Mouse (Mus musculus): ENCODE measurements around the gene Cep295nl. TPM values are rescaled to one million over a fixed set of nuclear protein-coding genes. Genes with fewer than 3 reads are reported as not detected.

The Cep295nl gene
- polyA plus RNA-seq, 1 experiment from 2014 or later: 0.15 TPM

GRCm38 (mm10) chr11:118348419-118348818 lies 6.1 kb upstream of the Cep295nl start:
- no peaks in the 10 kb centered on the region for H3K9me3 ChIP-seq (ENCODE audit: control insufficient read depth, low read length)
- H3K27me3 ChIP-seq (replicated peaks; ENCODE audit: control insufficient read depth, insufficient read depth, low read length): no peaks in the 10 kb centered on the region
- no peak overlapping the region for H3K9ac ChIP-seq (ENCODE audit: low read depth, low read length)
- no peak overlapping the region for H3K4me2 ChIP-seq (ENCODE audit: low read length)
- no peak for ATAC-seq
- H3K36me3 ChIP-seq (ENCODE audit: control insufficient read depth, insufficient read depth, low read length): no peaks in the 10 kb centered on the region
- H3K27ac ChIP-seq (ENCODE audit: low read depth, low read length): no peak overlapping the region
- H3K4me1 ChIP-seq (ENCODE audit: control insufficient read depth, insufficient read depth, low read depth, low read length): peaks cover 21% of the 10 kb centered on the region
- WGBS: 76% methylated on average over 3 of the region's 3 CpGs
- no peak overlapping the region for H3K4me3 ChIP-seq (ENCODE audit: low read length)

DNA sequence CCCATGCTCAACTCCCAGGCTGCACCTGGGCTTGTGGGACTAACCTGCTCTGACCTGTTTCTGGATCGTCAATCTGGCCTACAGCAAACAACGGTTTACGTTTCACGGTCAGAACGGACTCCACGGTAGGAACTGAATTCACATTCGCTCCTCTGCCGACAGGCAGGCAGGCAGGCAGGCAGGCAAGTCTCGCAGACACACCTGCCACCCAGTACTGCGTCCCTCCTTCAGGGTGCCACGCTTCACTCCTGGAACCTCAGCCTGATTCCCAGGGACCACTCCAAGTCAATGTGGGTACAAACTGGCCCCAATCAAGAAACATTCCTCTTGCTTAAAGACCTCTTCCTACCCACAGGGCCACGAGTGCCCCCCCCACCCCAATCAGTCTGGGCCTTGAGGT lies 5.6 kb upstream of the Cep295nl start:
- no peaks in the 10 kb centered on the region for H3K27me3 ChIP-seq (replicated peaks; ENCODE audit: control insufficient read depth, insufficient read depth, low read length)
- 90% methylated on average over 12 of the region's 12 CpGs for WGBS

DNA sequence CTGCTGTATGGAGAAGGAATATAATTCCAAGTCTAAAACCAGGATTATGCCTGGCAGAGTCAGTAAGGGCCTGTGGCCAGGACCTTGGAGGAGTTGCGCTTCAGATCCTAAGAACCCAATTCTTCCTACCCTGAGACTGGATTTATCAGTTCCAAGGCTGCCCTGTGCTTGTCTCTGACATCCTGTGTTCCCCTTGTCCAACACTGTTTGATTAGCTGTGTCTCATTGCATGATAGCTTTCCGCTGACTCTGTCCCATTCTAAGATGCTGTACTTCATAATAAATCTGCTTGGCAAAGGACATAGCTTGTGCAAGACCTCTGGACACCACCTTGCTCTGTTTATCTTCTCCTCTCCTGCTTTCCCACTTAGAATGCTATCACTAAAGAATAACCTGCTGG lies 5.1 kb upstream of the Cep295nl start:
- no peak overlapping the region for H3K4me2 ChIP-seq (ENCODE audit: low read length)
- H3K4me1 ChIP-seq (ENCODE audit: control insufficient read depth, insufficient read depth, low read depth, low read length): peaks cover 21% of the 10 kb centered on the region
- WGBS: 96% methylated on average over 2 of the region's 2 CpGs
- no peaks in the 10 kb centered on the region for H3K36me3 ChIP-seq (ENCODE audit: control insufficient read depth, insufficient read depth, low read length)
- H3K27ac ChIP-seq (ENCODE audit: low read depth, low read length): no peak overlapping the region
- no peak for ATAC-seq
- no peaks in the 10 kb centered on the region for H3K9me3 ChIP-seq (ENCODE audit: control insufficient read depth, low read length)
- no peak overlapping the region for H3K4me3 ChIP-seq (ENCODE audit: low read length)
- H3K9ac ChIP-seq (ENCODE audit: low read depth, low read length): no peak overlapping the region
- H3K27me3 ChIP-seq (replicated peaks; ENCODE audit: control insufficient read depth, insufficient read depth, low read length): no peaks in the 10 kb centered on the region

More for the DNA sequence above, 5.6 kb upstream of the Cep295nl start:
- H3K4me1 ChIP-seq (ENCODE audit: control insufficient read depth, insufficient read depth, low read depth, low read length): peaks cover 21% of the 10 kb centered on the region
- no peak for ATAC-seq
- H3K9ac ChIP-seq (ENCODE audit: low read depth, low read length): no peak overlapping the region
- H3K4me3 ChIP-seq (ENCODE audit: low read length): no peak overlapping the region
- H3K4me2 ChIP-seq (ENCODE audit: low read length): no peak overlapping the region
- H3K9me3 ChIP-seq (ENCODE audit: control insufficient read depth, low read length): no peaks in the 10 kb centered on the region
- H3K36me3 ChIP-seq (ENCODE audit: control insufficient read depth, insufficient read depth, low read length): no peaks in the 10 kb centered on the region
- no peak overlapping the region for H3K27ac ChIP-seq (ENCODE audit: low read depth, low read length)

DNA sequence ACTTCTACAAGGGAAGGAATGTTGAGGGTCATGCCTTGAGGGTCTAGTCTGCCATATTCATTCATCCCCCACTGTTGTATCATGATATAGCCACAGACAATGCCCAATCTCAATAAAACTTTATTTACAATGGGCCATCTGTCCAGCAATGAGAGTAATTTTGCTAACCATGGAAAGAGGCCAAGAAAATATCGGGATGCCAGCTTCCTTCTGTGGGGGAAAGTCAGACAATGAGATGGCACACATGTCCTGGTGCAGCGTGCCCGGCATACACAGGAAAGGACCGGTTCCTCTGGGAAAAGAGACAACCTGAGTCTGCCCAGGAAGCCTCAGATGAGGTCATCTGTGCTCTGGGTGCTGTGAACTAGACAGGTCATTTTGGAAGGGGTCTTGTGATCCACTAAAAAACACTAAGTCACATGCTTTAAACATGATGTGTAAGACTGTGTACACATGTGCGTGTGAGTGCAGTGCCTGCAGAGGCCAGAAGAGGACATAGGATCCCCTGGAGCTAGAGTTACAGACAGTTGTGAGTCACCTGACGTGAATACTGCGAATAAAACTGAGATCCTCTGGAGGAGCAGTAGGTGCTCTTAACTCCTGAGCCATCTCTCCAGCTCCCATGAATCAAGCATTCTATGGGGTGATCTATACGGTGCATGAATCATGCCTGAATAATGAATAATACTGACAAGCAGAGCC lies 4.2 kb upstream of the Cep295nl start:
- no peaks in the 10 kb centered on the region for H3K9me3 ChIP-seq (ENCODE audit: control insufficient read depth, low read length)
- no peak overlapping the region for H3K4me3 ChIP-seq (ENCODE audit: low read length)
- WGBS: 73% methylated on average over 8 of the region's 8 CpGs
- H3K27ac ChIP-seq (ENCODE audit: low read depth, low read length): no peak overlapping the region
- no peak overlapping the region for H3K4me2 ChIP-seq (ENCODE audit: low read length)
- H3K9ac ChIP-seq (ENCODE audit: low read depth, low read length): no peak overlapping the region
- peaks cover 29% of the 10 kb centered on the region for H3K4me1 ChIP-seq (ENCODE audit: control insufficient read depth, insufficient read depth, low read depth, low read length)
- ATAC-seq: no peak
- no peaks in the 10 kb centered on the region for H3K27me3 ChIP-seq (replicated peaks; ENCODE audit: control insufficient read depth, insufficient read depth, low read length)
- H3K36me3 ChIP-seq (ENCODE audit: control insufficient read depth, insufficient read depth, low read length): no peaks in the 10 kb centered on the region

GRCm38 (mm10) chr11:118345693-118346092 lies 3.4 kb upstream of the Cep295nl start:
- Histone ChIP-seq H3K4me3 (ENCODE audit: low read length) (no peak overlapping the region), H3K9ac (ENCODE audit: low read depth, low read length) (no peak overlapping the region), H3K27ac (ENCODE audit: low read depth, low read length) (no peak overlapping the region), H3K27me3 (replicated peaks; ENCODE audit: control insufficient read depth, insufficient read depth, low read length) (no peaks in the 10 kb centered on the region), H3K9me3 (ENCODE audit: control insufficient read depth, low read length) (no peaks in the 10 kb centered on the region), H3K36me3 (ENCODE audit: control insufficient read depth, insufficient read depth, low read length) (no peaks in the 10 kb centered on the region), H3K4me2 (ENCODE audit: low read length) (no peak overlapping the region), H3K4me1 (ENCODE audit: control insufficient read depth, insufficient read depth, low read depth, low read length) (peaks cover 30% of the 10 kb centered on the region)
- 50% methylated on average over 4 of the region's 4 CpGs for WGBS
- peak; percentile 43; the same call in 1 of the 2 replicates for ATAC-seq

DNA sequence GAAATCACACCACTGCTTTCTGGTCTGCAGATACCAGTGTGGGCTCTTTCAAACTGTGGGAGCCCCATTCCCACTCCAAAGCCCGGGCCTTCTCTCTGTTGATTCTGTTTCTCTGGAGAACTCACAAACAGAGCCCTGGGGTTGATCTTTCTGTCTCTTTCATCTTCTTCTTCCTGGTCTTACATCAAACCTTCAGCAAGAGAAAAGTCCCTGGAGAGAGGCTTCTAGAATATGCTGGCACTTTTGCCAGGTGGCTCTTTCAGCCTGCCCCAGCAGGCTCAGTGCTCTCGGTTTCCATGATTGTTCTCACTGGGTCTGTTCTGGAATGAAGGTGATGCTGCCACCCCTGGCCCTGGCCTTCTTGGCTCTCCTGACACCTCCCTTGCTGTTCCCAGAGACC lies 1.3 kb upstream of the Cep295nl start:
- Histone ChIP-seq H3K4me3 (ENCODE audit: low read length) (no peak overlapping the region), H3K4me1 (ENCODE audit: control insufficient read depth, insufficient read depth, low read depth, low read length) (peaks cover 30% of the 10 kb centered on the region), H3K4me2 (ENCODE audit: low read length) (no peak overlapping the region), H3K27me3 (replicated peaks; ENCODE audit: control insufficient read depth, insufficient read depth, low read length) (no peaks in the 10 kb centered on the region), H3K9ac (ENCODE audit: low read depth, low read length) (no peak overlapping the region), H3K9me3 (ENCODE audit: control insufficient read depth, low read length) (no peaks in the 10 kb centered on the region), H3K36me3 (ENCODE audit: control insufficient read depth, insufficient read depth, low read length) (no peaks in the 10 kb centered on the region), H3K27ac (ENCODE audit: low read depth, low read length) (no peak overlapping the region)
- ATAC-seq: no peak
- 73% methylated on average over 2 of the region's 2 CpGs for WGBS

DNA sequence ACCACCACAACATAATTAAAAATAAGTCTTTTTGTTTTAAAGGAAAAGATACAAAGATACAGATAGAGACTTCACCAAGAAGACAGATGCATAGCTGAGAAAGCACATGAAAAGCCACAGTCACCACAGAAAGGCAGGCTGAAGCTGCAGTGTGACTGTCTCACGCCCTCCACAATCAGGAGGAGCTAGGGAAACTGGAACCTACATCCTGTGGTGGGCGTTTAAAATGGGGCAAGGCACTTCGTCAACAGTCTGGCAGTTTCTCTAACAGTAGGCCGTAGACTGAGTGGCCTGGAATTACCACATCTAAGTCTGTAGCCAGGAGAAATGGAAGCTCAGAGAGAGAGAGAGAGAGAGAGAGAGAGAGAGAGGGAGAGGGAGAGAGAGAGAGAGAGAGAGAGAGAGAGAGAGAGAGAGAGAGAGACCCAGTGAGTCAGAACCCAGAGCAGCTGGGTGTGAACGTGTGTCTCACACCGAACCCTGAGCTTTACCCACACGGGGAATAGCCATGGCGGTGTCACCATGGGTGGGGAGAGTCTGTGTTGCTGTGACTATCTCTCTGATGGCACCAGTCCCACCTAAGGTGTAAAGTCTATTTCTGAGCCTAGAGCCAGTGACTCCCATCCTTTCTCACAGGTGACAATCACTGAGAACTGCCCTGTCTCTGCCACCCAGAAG lies 4.7 kb downstream of the Cep295nl start:
- H3K36me3 ChIP-seq (ENCODE audit: control insufficient read depth, insufficient read depth, low read length): no peaks in the 10 kb centered on the region
- WGBS: 79% methylated on average over 8 of the region's 8 CpGs
- no peak overlapping the region for H3K9ac ChIP-seq (ENCODE audit: low read depth, low read length)
- no peaks in the 10 kb centered on the region for H3K27me3 ChIP-seq (replicated peaks; ENCODE audit: control insufficient read depth, insufficient read depth, low read length)
- no peak overlapping the region for H3K27ac ChIP-seq (ENCODE audit: low read depth, low read length)
- no peak overlapping the region for H3K4me2 ChIP-seq (ENCODE audit: low read length)
- peaks cover 12% of the 10 kb centered on the region for H3K4me1 ChIP-seq (ENCODE audit: control insufficient read depth, insufficient read depth, low read depth, low read length)
- no peaks in the 10 kb centered on the region for H3K9me3 ChIP-seq (ENCODE audit: control insufficient read depth, low read length)
- no peak overlapping the region for H3K4me3 ChIP-seq (ENCODE audit: low read length)
- ATAC-seq: no peak

DNA sequence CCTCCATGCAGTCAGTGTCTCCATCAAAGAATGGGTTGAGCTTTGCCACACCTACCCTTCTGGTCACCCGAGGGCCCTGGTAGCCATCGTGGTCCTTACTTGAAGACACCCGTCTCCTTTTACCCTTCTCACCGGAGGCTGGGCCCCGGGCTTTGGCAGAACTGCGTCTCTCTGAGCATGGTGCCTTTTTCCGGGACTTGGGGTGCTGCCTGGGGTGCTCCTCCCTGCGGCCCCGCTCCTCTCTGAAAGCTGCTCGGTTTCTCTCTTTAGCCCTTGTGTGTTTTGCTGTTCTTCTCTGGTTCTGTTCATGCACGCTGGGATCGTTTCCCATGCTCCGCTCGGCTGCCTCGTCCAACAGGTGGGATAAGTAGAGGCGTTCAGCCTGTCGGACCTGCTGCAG lies 8.9 kb downstream of the Cep295nl start:
- Histone ChIP-seq H3K9me3 (ENCODE audit: control insufficient read depth, low read length) (no peaks in the 10 kb centered on the region), H3K27me3 (replicated peaks; ENCODE audit: control insufficient read depth, insufficient read depth, low read length) (no peaks in the 10 kb centered on the region), H3K4me2 (ENCODE audit: low read length) (no peak overlapping the region), H3K27ac (ENCODE audit: low read depth, low read length) (no peak overlapping the region), H3K9ac (ENCODE audit: low read depth, low read length) (no peak overlapping the region), H3K4me3 (ENCODE audit: low read length) (no peak overlapping the region), H3K36me3 (ENCODE audit: control insufficient read depth, insufficient read depth, low read length) (no peaks in the 10 kb centered on the region), H3K4me1 (ENCODE audit: control insufficient read depth, insufficient read depth, low read depth, low read length) (peaks cover 2% of the 10 kb centered on the region)
- WGBS: 89% methylated on average over 17 of the region's 17 CpGs
- no peak for ATAC-seq

DNA sequence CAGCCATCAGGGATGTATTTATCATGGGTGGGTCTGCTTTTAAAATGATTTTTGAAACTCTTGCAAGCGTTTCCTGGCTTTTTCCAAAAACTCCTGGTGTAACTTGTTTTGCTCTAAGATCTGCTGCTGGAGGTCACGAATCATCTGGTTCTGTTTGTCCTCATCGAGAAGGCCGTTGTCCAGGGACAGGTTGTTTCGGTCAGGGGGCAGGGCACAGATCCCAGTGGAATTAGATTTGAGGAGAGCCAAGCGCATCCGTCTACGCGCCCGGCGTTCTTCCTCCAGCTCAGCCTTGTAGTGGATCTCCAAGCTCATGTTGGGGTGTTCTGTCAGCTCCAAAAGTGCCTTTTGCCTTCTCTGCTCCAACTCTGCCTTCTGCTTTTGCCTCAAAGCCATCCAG lies 9.9 kb downstream of the Cep295nl start:
- Histone ChIP-seq H3K4me1 (ENCODE audit: control insufficient read depth, insufficient read depth, low read depth, low read length) (peaks cover 13% of the 10 kb centered on the region), H3K27me3 (replicated peaks; ENCODE audit: control insufficient read depth, insufficient read depth, low read length) (no peaks in the 10 kb centered on the region), H3K27ac (ENCODE audit: low read depth, low read length) (no peak overlapping the region), H3K4me2 (ENCODE audit: low read length) (no peak overlapping the region), H3K9me3 (ENCODE audit: control insufficient read depth, low read length) (no peaks in the 10 kb centered on the region), H3K4me3 (ENCODE audit: low read length) (no peak overlapping the region), H3K36me3 (ENCODE audit: control insufficient read depth, insufficient read depth, low read length) (no peaks in the 10 kb centered on the region), H3K9ac (ENCODE audit: low read depth, low read length) (no peak overlapping the region)
- 88% methylated on average over 11 of the region's 11 CpGs for WGBS
- no peak for ATAC-seq

All from hindbrain, embryonic 16.5 days (tissue).